Mouse (Mus musculus) WW6 (cell line): ENCODE measurements around the gene Slc2a10.

Experiments
- DNase-seq: peaks from one replicate; pipeline ENCODE4 v3.0.0-alpha.2; 2013; ENCODE audit warnings: low read depth, low spot score

Gene Slc2a10

GRCm38 (mm10) chr2:165503259-165504203, at the start of gene Slc2a10:
Slc2a10 (plus strand) TSS chr2:165503787.
- no peak for DNase-seq

DNA sequence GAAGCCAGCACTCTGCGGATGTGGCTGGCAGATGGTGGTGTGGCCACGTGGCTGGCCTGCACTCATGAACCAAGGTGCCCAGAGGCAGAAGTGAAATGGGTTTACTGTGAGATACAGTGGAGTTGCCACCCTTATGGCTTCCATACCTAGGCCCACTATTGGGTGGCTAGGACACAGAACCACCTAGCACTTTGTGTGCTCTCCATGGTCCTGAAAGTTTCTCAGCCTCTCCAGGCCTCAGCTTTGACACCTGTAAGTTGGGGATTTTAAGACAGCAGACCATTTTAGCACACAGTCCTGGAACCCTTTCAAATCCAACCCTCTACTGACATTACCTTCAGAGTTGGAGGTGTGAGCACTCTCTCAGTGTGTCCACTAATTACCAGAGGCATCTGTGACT, 46.9 kb upstream of the Slc2a10 start:
- no peak for DNase-seq

GRCm38 (mm10) chr2:165458189-165458588, 45.4 kb upstream of the Slc2a10 start:
- DNase-seq = no peak

- no peak for DNase-seq
Observed at GRCm38 (mm10) chr2:165459663-165460062, 43.9 kb upstream of the Slc2a10 start.

GRCm38 (mm10) chr2:165467824-165468452, 35.6 kb upstream of the Slc2a10 start:
- DNase-seq = no peak

DNA sequence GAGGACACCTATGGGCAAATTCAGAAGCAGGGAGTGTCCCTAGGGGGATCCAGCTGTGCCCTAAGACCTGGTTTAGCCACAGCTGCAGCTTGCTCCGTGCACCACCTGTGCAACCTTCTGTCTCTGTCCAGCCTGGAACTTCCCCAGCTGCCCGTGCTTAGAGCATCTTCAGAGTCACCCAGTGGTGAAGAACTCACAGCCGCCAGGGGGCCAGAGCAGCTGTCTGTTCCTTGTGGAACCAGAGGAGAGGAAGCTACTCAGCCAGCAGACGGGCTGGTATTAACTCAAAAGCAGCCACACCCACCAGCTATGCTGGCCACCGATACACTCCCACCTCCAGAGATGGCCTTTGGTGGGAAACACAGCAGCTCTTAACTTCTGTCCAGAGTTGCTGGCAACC, 33.4 kb upstream of the Slc2a10 start:
- DNase-seq = no peak

- no peak for DNase-seq
Observed at GRCm38 (mm10) chr2:165471943-165472342, 31.6 kb upstream of the Slc2a10 start.

GRCm38 (mm10) chr2:165473003-165473402, 30.6 kb upstream of the Slc2a10 start, which contains the start of gene Slc13a3:
Slc13a3 (minus strand) TSS chr2:165473230.
- no peak for DNase-seq

DNA sequence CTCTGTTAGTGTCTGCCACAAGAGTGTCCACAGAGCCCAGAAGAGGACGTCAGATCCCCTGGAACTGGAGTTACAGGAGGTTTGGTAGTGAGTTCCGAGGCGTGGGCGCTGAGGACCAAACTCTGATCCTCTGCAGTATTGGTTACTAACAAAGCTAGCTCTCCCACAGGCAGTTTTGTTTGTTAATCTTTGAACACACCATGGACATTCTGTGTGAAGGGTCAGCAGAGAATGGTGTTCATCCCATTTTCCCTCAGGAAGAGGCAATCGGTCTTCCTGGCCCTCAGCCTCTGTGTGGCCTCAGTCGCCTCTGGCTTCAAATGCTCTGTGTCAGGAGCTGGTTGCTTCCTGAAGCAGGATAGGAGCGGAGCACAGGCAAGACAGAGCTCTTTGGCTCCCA, 28.2 kb upstream of the Slc2a10 start:
- DNase-seq = no peak

DNA sequence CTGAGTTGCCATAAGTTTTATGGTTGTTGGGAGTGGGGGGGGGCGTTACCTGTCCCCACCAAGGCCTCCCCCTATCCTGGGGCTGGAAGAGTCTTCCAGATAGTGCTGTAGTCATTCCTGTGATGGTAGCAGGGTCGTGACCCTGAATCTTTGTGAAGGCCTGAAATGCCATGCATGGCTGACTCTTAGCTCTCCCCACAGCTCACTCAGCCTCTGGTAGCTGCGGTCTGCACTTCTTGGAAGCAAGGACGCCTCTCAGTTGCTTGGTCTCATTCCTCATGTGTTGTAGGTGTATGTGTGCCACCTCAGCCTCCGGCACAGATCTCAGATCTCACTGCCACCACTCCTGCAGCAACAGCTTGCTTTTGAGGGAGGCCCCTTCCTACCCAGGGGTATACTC, 27.7 kb upstream of the Slc2a10 start:
- DNase-seq = no peak

- no peak for DNase-seq
Observed at GRCm38 (mm10) chr2:165482003-165482402, 21.6 kb upstream of the Slc2a10 start.

DNA sequence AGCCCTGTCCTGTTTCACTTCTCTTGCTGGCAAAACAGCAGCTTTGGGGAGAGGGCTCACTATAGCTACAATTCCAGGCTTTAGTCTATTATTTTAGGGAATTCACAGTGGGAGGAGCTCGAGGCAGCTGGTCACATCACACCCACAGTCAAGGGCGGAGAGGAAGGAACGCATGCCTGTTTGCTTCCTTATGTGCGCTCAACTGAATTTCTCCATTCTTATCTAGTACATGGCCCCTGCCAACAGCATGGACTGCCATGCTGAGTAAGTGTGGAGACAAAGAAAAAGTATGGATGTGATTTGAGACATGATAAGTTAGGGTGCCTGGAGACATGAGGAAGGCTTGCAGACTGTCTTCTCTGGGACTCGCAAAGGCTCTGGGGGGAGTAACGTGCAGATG, 19.4 kb upstream of the Slc2a10 start:
- no peak for DNase-seq

- DNase-seq = no peak
Observed at GRCm38 (mm10) chr2:165485826-165486225, 17.8 kb upstream of the Slc2a10 start.

- DNase-seq = no peak
Observed at GRCm38 (mm10) chr2:165486401-165486800, 17.2 kb upstream of the Slc2a10 start.

GRCm38 (mm10) chr2:165486881-165487535, 16.6 kb upstream of the Slc2a10 start:
- DNase-seq = no peak

GRCm38 (mm10) chr2:165492648-165493553, 10.7 kb upstream of the Slc2a10 start, which contains the start of gene Trp53rka:
Trp53rka (minus strand) TSS chr2:165493324.
- no peak for DNase-seq

GRCm38 (mm10) chr2:165493587-165494210, 9.9 kb upstream of the Slc2a10 start:
- DNase-seq = no peak

DNA sequence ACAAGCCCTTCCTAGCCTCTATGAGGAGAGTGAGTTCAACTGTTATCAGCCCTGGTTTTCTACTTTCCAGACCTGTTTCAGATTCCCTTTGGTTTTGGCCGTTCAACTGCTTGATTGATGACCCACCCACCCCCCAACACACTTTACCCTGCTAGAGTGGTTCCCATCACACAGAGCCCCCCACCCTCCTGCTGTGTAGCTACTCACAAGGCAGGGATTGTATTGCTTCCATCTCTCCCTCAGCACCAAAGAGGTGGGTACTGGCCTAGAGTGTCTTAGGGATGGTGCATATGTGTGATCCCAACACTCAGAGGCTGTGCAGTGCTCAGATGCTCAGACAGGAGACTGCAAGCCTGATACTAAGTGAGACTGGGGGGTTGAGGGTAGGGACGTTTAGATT, 9.1 kb upstream of the Slc2a10 start:
- no peak for DNase-seq

GRCm38 (mm10) chr2:165496251-165496650, 7.3 kb upstream of the Slc2a10 start:
- DNase-seq = no peak

DNA sequence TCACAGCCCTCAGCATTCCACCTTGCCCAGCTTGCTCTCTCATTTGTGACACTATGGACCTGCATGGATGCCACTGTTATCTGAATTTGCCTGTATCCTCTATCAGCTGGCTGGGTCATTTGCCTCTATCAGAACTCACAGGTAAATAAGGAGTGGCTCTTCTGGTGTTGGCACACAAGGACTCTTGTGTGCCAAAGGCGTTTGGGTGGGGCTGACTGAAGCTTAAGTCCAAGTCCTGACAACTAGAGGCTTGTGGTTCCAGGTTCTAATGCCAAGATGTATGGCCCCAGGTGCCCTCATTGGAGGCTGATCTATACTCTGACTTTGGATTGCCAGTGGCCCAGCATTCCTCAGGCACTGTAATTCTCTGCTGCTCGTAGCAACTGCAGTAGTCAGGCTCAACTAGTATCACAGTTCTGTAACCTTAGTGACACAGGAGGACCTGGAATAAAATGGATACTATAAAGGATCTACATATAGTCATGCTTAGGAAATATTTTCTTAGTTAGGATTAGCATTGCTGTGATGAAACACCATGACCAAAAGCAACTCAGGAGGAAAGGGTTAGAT, 5.8 kb upstream of the Slc2a10 start:
- DNase-seq = no peak
